Mouse (Mus musculus) heart, adult 2 months (tissue): ENCODE data around the gene She.

Source experiments
- CTCF ChIP-seq: fragments of 200-600 bp; IDR thresholded peaks from 2 replicates; pipeline ENCODE4 v1.8.1; 2022; ENCODE audit warnings: antibody characterized with exemption, mild to moderate bottlenecking, moderate library complexity
- EP300 ChIP-seq: fragments of 200-500 bp; IDR thresholded peaks from 2 replicates; pipeline ENCODE4 v1.6.1; 2011; ENCODE audit warnings: low read depth, low read length, control low read depth; ENCODE audit not compliant: insufficient read depth
- POLR2A ChIP-seq: fragments of 200-500 bp; IDR thresholded peaks from 2 replicates; pipeline ENCODE4 v1.6.1; 2011; ENCODE audit warnings: mild to moderate bottlenecking, low read depth, low read length, control low read depth; ENCODE audit not compliant: insufficient read depth

GRCm38 (mm10) chr3:89823594-89823993 lies 7.6 kb upstream of the She start:
- TF ChIP-seq CTCF = no peak
- TF ChIP-seq POLR2A = no peak
- TF ChIP-seq EP300 = no peak
